Mouse (Mus musculus): ENCODE measurements around the gene Sh3bp2. TPM values are rescaled to one million over a fixed set of nuclear protein-coding genes. Genes with fewer than 3 reads are reported as not detected.
"Not testable (repeated sequence)": the region's sequence is repeated elsewhere in the genome, so short reads cannot be mapped to it uniquely, and the experiment has no call there.

Sh3bp2 gene
- total RNA-seq, 2 experiments from 2014 or later = 3.9 to 5.2 TPM

DNA sequence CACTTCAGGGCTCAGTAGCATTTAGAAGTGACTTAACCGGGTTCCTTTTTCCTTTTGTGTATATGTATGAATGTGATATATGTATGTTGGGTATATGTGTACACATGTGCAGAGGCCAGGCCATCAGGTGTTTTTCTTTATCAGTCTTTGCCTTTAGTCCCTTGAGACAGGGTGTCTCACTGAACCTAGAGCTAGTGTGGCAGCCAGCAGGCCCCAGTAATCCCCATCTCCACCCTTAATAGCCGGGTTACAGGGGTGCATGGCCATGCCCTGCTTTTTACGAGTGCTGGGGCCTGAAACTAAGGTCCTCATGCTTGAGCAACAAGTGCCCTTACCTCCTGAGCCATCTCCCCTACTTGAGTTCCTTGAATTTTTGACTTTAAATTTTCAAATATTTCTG, 45.9 kb downstream of the Sh3bp2 start:
- no peak for DNase-seq (ENCODE audit: low spot score in 2 of 2)

DNA sequence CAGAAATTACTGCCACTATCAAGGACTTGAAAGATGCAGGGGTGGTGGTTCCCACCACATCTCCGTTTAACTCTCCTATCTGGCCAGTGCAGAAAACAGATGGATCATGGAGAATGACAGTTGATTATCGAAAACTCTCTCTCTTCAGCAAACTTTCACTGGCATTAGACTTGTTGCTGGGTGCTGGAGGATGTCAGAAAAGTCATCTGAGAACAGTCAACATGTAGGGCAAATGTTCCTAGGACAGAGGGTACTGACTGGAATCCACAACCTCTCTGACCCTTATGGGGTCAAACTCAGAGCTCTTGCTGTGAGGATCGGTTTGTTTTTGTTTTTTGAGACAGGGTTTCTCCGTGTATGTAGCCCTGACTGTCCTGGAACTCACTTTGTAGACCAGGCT, 46.9 kb downstream of the Sh3bp2 start:
- DNase-seq (ENCODE audit: low spot score in 2 of 2) = not testable (repeated sequence)

- peak; percentile 98 to 99 for DNase-seq (ENCODE audit: low spot score in 2 of 2)
These were observed 47.9 kb downstream of the Sh3bp2 start, which contains the start of gene Add1 for GRCm38 (mm10) chr5:34573268-34574221. Add1 (plus strand) TSS chr5:34573664.

DNA sequence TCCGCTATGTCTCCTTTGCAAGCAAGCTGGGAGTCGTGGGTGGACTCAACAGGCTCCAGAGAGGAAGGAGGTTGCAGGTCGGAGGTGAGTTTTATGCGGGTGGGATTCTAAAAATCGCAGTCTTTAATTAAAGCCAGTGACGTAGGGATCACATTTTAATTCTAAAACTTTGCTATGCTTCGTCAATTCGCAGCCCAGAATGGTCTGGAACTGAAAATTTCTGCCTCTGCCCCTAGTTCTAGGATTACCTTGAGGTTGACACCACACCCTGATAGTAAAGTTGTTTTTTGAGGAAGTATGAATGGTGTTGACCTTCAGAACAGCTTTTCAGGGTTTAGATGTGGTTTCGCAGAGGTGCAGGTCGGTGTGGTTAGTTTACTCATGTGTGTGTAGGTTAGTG, 49.1 kb downstream of the Sh3bp2 start:
- DNase-seq (ENCODE audit: low spot score in 2 of 2) = no peak

- DNase-seq (ENCODE audit: low spot score in 2 of 2) = no peak
These were observed 50.6 kb downstream of the Sh3bp2 start for GRCm38 (mm10) chr5:34576286-34576685.

DNA sequence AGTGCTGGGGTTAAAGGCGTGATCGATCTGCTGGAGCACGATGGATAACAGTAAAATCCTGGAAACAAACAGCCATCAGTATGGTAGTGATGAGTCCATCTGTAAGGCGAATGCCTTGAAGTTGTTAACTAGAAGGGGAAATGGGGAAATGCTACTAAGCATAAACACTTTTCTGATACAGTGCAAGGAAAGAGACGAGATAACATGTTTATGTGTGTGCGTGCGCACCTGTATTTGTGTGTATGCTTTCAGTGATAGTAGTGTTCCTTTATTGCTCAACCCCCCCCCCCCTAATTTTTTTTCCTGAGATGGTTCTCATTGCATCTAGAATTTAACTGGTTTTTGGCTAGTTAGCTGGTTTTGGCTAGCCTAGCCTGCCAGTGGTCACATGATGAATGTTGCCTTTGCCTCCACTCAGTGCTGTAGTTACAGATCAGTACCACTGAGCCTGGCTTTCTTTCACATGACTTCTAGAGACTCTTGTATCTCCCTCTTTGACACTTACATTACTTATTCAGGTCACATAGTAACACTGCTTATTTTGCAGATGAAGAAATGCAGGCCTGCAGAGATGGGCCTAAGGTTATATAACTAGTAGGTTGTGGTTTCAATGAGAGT, 52.5 kb downstream of the Sh3bp2 start:
- DNase-seq (ENCODE audit: low spot score in 2 of 2) = no peak

- DNase-seq (ENCODE audit: low spot score in 2 of 2) = no peak
These were observed 53.7 kb downstream of the Sh3bp2 start for GRCm38 (mm10) chr5:34579377-34579776.

DNA sequence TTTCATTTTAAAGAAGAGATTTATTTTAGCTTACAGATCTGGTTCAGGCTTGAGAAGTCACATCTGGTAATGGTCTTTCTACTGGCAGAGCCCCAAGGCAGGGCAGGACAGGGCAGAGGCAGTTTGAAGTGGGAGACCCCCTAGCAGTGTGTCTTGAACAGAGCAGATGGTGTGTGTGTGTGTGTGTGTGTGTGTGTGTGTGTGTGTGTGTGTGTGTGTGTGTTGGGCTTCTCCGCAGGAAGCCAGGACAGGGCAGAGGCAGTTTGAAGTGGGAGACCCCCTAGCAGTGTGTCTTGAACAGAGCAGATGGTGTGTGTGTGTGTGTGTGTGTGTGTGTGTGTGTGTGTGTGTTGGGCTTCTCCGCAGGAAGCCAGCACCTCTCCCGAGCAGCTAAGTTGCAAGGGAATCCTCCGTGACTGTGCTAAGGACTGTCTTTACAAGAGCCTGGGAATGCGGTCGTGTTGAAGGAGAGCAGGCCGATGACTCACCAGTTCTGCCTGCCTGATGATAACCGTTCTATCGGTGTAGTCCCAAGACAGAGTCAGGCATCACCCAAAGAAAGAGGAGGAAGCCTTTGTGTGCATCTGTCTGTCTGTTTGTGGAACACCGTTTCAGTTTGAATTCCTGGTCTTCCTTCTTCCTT, 56.2 kb downstream of the Sh3bp2 start:
- peak in 1 of 2 experiments; percentile 50 for DNase-seq (ENCODE audit: low spot score in 2 of 2)

GRCm38 (mm10) chr5:34582314-34582675, 56.7 kb downstream of the Sh3bp2 start:
- no peak for DNase-seq (ENCODE audit: low spot score in 2 of 2)

GRCm38 (mm10) chr5:34585216-34585615, 59.6 kb downstream of the Sh3bp2 start:
- no peak for DNase-seq (ENCODE audit: low spot score in 2 of 2)

GRCm38 (mm10) chr5:34587881-34588280, 62.2 kb downstream of the Sh3bp2 start:
- DNase-seq (ENCODE audit: low spot score in 2 of 2) = no peak

DNA sequence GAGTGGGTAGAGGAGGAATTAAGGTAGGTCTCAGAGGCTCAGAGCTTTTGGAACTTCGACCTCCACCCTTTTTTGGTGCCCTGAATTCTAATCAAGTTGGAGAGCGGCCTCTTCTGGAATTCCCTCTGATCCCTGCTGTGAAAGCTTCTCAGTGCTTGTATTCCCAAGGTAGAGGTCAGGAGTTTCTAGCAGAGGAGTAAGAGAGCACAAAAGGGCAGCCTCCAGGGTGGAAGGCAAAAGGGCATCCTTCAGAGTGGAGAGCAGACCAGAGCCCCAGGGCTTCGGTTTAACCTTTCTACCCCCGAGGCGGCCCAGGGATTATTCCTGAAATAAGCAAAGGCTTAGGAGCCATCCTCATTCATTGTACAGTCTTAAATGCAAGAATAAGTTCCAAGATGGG, 64.4 kb downstream of the Sh3bp2 start:
- no peak for DNase-seq (ENCODE audit: low spot score in 2 of 2)

DNA sequence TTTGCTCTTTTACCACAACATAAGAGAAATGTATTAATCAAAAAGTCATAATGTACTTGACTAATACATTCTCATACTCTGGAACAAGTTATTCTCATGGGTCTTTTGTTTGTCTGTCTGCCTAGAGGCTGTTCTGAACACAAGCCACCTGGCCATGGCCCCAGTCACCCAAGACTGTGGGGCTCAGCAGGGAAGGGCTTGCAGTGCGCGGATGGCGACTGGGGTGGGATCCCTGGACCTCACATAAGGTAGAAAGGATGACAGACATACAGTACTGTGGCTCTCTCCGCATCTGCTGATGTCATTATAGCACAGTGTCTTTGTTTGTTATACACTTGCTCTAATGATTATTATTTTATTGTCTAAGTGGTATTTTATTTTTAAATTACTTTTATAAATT, 65.1 kb downstream of the Sh3bp2 start:
- DNase-seq (ENCODE audit: low spot score in 2 of 2) = no peak

GRCm38 (mm10) chr5:34591388-34592004, 65.9 kb downstream of the Sh3bp2 start:
- DNase-seq (ENCODE audit: low spot score in 2 of 2) = no peak

DNA sequence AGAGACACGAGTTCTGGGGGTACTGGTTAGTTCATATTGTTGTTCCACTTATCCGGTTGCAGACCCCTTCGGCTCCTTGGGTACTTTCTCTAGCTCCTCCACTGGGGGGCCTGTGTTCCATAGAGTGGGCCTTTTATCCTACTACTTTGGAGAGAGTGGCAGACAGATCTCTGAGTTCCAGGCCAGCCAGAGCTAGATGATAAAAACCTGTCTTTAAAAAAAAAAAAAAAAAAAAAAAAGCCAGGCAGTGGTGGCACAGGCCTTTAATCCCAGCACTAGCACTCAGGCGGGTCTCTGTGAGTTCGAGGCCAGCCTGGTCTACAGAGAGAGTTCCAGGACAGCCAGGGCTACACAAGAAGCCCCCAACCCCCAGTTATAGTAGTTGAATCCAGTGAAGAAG, 66.6 kb downstream of the Sh3bp2 start:
- not testable (repeated sequence) for DNase-seq (ENCODE audit: low spot score in 2 of 2)

DNA sequence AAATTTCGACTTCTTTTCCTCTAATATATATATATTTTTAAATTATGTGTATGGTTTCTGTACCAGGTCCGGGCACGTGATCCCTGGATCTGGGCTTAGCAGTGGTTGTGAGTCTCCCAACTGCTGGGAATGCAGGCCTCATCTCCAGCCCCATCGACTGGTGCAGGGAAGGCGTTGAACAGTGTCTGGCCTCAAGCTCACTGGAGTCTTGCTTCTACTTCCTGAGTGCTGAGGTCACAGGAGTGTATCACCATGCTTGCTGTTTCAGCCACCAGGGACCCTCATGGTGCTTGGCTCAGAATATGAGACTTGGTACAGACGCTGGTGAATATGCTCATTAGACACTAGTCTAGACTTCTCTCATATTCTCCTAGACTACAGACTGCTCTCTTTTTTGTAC, 67.0 kb downstream of the Sh3bp2 start:
- no peak for DNase-seq (ENCODE audit: low spot score in 2 of 2)

- DNase-seq (ENCODE audit: low spot score in 2 of 2) = no peak
These were observed 67.6 kb downstream of the Sh3bp2 start for GRCm38 (mm10) chr5:34593202-34593727.

GRCm38 (mm10) chr5:34604576-34604975, 78.9 kb downstream of the Sh3bp2 start:
- no peak for DNase-seq (ENCODE audit: low spot score in 2 of 2)

DNA sequence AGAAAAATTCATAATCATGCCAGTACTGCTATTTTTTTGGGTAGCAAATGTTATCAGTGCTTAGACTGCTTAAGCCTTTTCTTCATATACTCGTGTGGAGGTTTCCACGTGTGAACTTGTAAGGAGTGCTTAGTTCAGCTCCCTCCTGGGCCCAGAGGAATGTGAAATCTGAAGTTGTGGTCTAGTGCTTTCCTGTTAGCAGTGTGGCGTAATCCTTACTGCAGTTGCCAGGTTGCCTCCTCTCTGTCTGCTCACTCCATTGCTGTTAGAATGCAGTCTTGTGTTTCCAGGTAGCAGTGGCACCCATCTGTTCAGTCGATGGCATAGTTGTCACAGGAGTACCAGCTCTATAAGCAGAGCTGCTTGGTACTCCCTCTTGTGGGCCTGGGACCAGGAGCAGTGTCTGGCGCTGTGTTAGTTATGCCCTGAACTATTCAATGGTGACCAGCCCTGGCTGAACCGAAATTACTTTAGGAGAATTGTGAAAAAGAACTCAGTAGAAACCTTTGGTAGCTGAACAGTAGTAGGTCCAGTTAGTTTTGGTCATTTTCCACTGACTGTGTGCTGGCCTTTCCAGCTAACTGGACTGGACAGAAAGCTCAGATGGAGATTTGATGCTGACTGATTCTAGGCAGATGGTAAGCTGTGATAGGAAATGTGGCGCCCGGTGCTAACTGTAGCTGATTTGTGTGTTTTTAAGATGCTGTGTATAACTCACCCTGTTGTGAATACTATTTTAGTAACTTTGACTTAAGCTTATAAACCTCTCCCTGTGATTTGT, 81.7 kb downstream of the Sh3bp2 start:
- peak in 1 of 2 experiments; percentile 41 for DNase-seq (ENCODE audit: low spot score in 2 of 2)

GRCm38 (mm10) chr5:34608226-34608625, 82.6 kb downstream of the Sh3bp2 start:
- DNase-seq (ENCODE audit: low spot score in 2 of 2) = no peak
